Mouse (Mus musculus): ENCODE results near the gene Gcnt7.

Gene Gcnt7

GRCm38 (mm10) chr2:172405011-172405410 is 53.4 kb downstream of the Gcnt7 start:
- no peak for DNase-seq (ENCODE audit: low read depth, low spot score)

- no peak for DNase-seq (ENCODE audit: low read depth, low spot score)
Measured at GRCm38 (mm10) chr2:172404239-172404638, 54.2 kb downstream of the Gcnt7 start.

GRCm38 (mm10) chr2:172401116-172401825 is 57.1 kb downstream of the Gcnt7 start:
- DNase-seq (ENCODE audit: low read depth, low spot score), result no peak
